ENCODE assay signal across 22 mouse cellular contexts in genomic region chr7:125601821-125602448, GRCm38 (mm10). TPM values are rescaled to one million over a fixed set of nuclear protein-coding genes. Genes with fewer than 3 reads are reported as not detected.
DNase-seq lines count a peak whose midpoint lies in the region; ATAC-seq and TF ChIP-seq lines count a peak whose summit lies in the region.
"Had no signal": no experiment of that assay in that cellular context is flagged by ENCODE, and none has a peak within 500 bp of the region (broad histone marks: within the 10 kb centered on the region; RNA-seq: fewer than 3 reads in every experiment).

No protein-coding gene starts in this region.

- H3K9ac ChIP-seq in liver, embryonic 16.5 days (ENCODE audit: low read depth, low read length), result no peak overlapping the region
- peak overlapping the region; percentile 45 for H3K9ac ChIP-seq in CH12.LX (ENCODE audit: insufficient read depth, low read depth)
- no peak overlapping the region for H3K9ac ChIP-seq in liver, postnatal 0 days (replicated peaks)
- H3K9ac ChIP-seq: embryonic facial prominence, embryonic 13.5 days; limb, embryonic 15.5 days; midbrain, embryonic 15.5 days had no signal

- peak overlapping the region; percentile 32; the same call in 1 of the 2 replicates for H3K27ac ChIP-seq in liver, embryonic 16.5 days (ENCODE audit: low read length)
- H3K27ac ChIP-seq in CH12.LX (ENCODE audit: insufficient read depth, low read depth), result peak overlapping the region; percentile 96
- peak overlapping the region; percentile 20; the same call in 1 of the 2 replicates for H3K27ac ChIP-seq in liver, postnatal 0 days (ENCODE audit: low read depth)
- H3K27ac ChIP-seq: embryonic facial prominence, embryonic 13.5 days; hindbrain, embryonic 10.5 days; layer of hippocampus, adult 2 months; limb, embryonic 15.5 days; midbrain, embryonic 15.5 days had no signal

- no peaks in the 10 kb centered on the region for H3K9me3 ChIP-seq in liver, embryonic 16.5 days (replicated peaks; ENCODE audit: control insufficient read depth, low read length)
- H3K9me3 ChIP-seq in CH12.LX (replicated peaks; ENCODE audit: low read length), result no peaks in the 10 kb centered on the region
- no peaks in the 10 kb centered on the region for H3K9me3 ChIP-seq in liver, postnatal 0 days (ENCODE audit: low read length)
- H3K9me3 ChIP-seq: embryonic facial prominence, embryonic 13.5 days; hindbrain, embryonic 10.5 days; limb, embryonic 15.5 days; midbrain, embryonic 15.5 days had no signal

- H3K79me2 ChIP-seq in CH12.LX (replicated peaks; ENCODE audit: control insufficient read depth, extremely low read depth, insufficient read depth, poor library complexity, severe bottlenecking), result peaks cover 32% of the 10 kb centered on the region

- DNase-seq in liver (no peak), CH12.LX (ENCODE audit: extremely low read depth) (peak; percentile 56)
- no peak for DNase-seq in liver, postnatal 0 days
- DNase-seq in splenic B cell, adult 2 months (ENCODE audit: low read depth, low spot score), result peak; percentile 69
- DNase-seq in lung, adult 18-20 months, result no peak
- DNase-seq: adrenal gland, adult 2 months; cerebellum, adult 11 months; cerebellum, postnatal 10 days; gastrocnemius, postnatal 25 days; kidney, adult 8-10 months; kidney, postnatal 14 days; layer of hippocampus, postnatal 36 days; retina, postnatal 1 day had no signal

- H3K36me3 ChIP-seq in liver, embryonic 16.5 days (ENCODE audit: control insufficient read depth, insufficient read depth), result no peaks in the 10 kb centered on the region
- H3K36me3 ChIP-seq in CH12.LX (replicated peaks in 1 of 2; ENCODE audit: control insufficient read depth in 1 of 2, insufficient read depth in 1 of 2, low read length in 1 of 2), result peaks cover 14 to 21% of the 10 kb centered on the region in 2 experiments
- no peaks in the 10 kb centered on the region for H3K36me3 ChIP-seq in liver, postnatal 0 days (replicated peaks; ENCODE audit: insufficient read depth, low read length)
- peaks cover 4% of the 10 kb centered on the region; the same call in 1 of the 2 replicates for H3K36me3 ChIP-seq in splenic B cell, adult 2 months (ENCODE audit: control insufficient read depth, insufficient read depth, low read length, poor library complexity, severe bottlenecking)
- H3K36me3 ChIP-seq: embryonic facial prominence, embryonic 13.5 days; hindbrain, embryonic 10.5 days; limb, embryonic 15.5 days; midbrain, embryonic 15.5 days had no signal

- TF ChIP-seq RAD21 in CH12.LX (IDR thresholded peaks at IDR 0.05; ENCODE audit: low read depth, low read length), result no peak; the same call in 1 of the 2 replicates

- WGBS in liver, embryonic 16.5 days (ENCODE audit: insufficient replicate concordance), result 42% methylated on average over 11 of the region's 11 CpGs
- WGBS in liver, postnatal 0 days (ENCODE audit: insufficient replicate concordance), result 52% methylated on average over 11 of the region's 11 CpGs

- in situ Hi-C loops in CH12.LX (cut with MboI; ENCODE audit: low pct_ligation_motif_present, low pct_unique_long_range_greater_than_20kb, low sequenced_read_pairs), result no loop called here

- no peak overlapping the region for H3K4me2 ChIP-seq in liver, embryonic 16.5 days (ENCODE audit: low read depth, low read length)
- peak overlapping the region; percentile 75 for H3K4me2 ChIP-seq in CH12.LX (ENCODE audit: insufficient read depth, low read depth, poor library complexity, severe bottlenecking)
- H3K4me2 ChIP-seq in liver, postnatal 0 days (ENCODE audit: low read depth, low read length), result no peak overlapping the region
- H3K4me2 ChIP-seq: embryonic facial prominence, embryonic 13.5 days; limb, embryonic 15.5 days; midbrain, embryonic 15.5 days had no signal

- TF ChIP-seq POLR2A in CH12.LX (IDR thresholded peaks at IDR 0.05; ENCODE audit: low read depth, low read length), result peak; percentile 16; the same call in 1 of the 2 replicates

- dilution Hi-C loops in CH12.LX (cut with MboI; ENCODE audit: extremely low pct_ligation_motif_present, extremely low pct_unique_long_range_greater_than_20kb, low sequenced_read_pairs), result no loop called here

- no peak for ATAC-seq in liver, embryonic 16.5 days (ENCODE audit: low read depth)
- no peak for ATAC-seq in liver, postnatal 0 days
- ATAC-seq in cerebellum, adult (ENCODE audit: insufficient number of reproducible peaks, low FRiP score, low TSS enrichment), result no peak
- ATAC-seq: forebrain, embryonic 14.5 days; lung, postnatal 0 days; midbrain, embryonic 15.5 days had no signal

- peak; percentile 38; the same call in 1 of the 2 replicates for TF ChIP-seq EP300 in CH12.LX (IDR thresholded peaks at IDR 0.05; ENCODE audit: low read length)
- TF ChIP-seq EP300 in liver, postnatal 0 days (IDR thresholded peaks at IDR 0.05; ENCODE audit: low read depth), result no peak

- TF ChIP-seq CTCF in CH12.LX (conservative IDR thresholded peaks at IDR 0.05 in 1 of 2, IDR thresholded peaks at IDR 0.05 in 1 of 2; ENCODE audit: low read depth in 2 of 2, low read length in 2 of 2), result no peak
- no peak for TF ChIP-seq CTCF in liver, postnatal 0 days (IDR thresholded peaks at IDR 0.05; ENCODE audit: low read depth)

- no peaks in the 10 kb centered on the region for H3K27me3 ChIP-seq in liver, embryonic 16.5 days (ENCODE audit: control insufficient read depth, insufficient read depth, low read depth, low read length)
- no peaks in the 10 kb centered on the region for H3K27me3 ChIP-seq in CH12.LX (replicated peaks)
- peaks cover 4% of the 10 kb centered on the region; the same call in 1 of the 2 replicates for H3K27me3 ChIP-seq in liver, postnatal 0 days (ENCODE audit: insufficient read depth, low read length)
- H3K27me3 ChIP-seq in splenic B cell, adult 2 months (ENCODE audit: control insufficient read depth, insufficient read depth, low read length, poor library complexity, severe bottlenecking), result no peaks in the 10 kb centered on the region
- H3K27me3 ChIP-seq: embryonic facial prominence, embryonic 13.5 days; limb, embryonic 15.5 days; midbrain, embryonic 15.5 days had no signal

- no peak overlapping the region for H3K4me3 ChIP-seq in liver, embryonic 16.5 days (ENCODE audit: low read depth, low read length)
- peak overlapping the region; percentile 24 to 49 (median 42) for H3K4me3 ChIP-seq in CH12.LX (replicated peaks in 1 of 3; ENCODE audit: low read depth in 2 of 3, low read length in 2 of 3, poor library complexity in 1 of 3)
- H3K4me3 ChIP-seq in liver, postnatal 0 days (ENCODE audit: low read depth, low read length), result no peak overlapping the region
- H3K4me3 ChIP-seq: embryonic facial prominence, embryonic 13.5 days; hindbrain, embryonic 10.5 days; layer of hippocampus, adult 2 months; limb, embryonic 15.5 days; midbrain, embryonic 15.5 days had no signal

- peaks cover 3% of the 10 kb centered on the region; the same call in 1 of the 2 replicates for H3K4me1 ChIP-seq in liver, embryonic 16.5 days (ENCODE audit: control insufficient read depth, low read depth, low read length)
- peaks cover 28 to 56% of the 10 kb centered on the region in 2 experiments for H3K4me1 ChIP-seq in CH12.LX (ENCODE audit: control insufficient read depth in 1 of 2, insufficient read depth in 2 of 2)
- peaks cover 25% of the 10 kb centered on the region for H3K4me1 ChIP-seq in liver, postnatal 0 days (ENCODE audit: insufficient read depth)
- H3K4me1 ChIP-seq: embryonic facial prominence, embryonic 13.5 days; limb, embryonic 15.5 days; midbrain, embryonic 15.5 days had no signal

TF ChIP-seq in CH12.LX, 34 proteins besides CTCF, POLR2A, EP300 and RAD21 (continues in another document):
- TF ChIP-seq IRF4 (IDR thresholded peaks at IDR 0.05; ENCODE audit: low read depth, low read length), result peak; percentile 63
- TF ChIP-seq SIN3A (IDR thresholded peaks at IDR 0.05; ENCODE audit: low read length), result peak; percentile 68
- TF ChIP-seq ETS1 (conservative IDR thresholded peaks at IDR 0.05; ENCODE audit: low read depth, low read length), result peak; percentile 62
- peak; percentile 56; the same call in 1 of the 2 replicates for TF ChIP-seq ZMIZ1 (IDR thresholded peaks at IDR 0.05; ENCODE audit: low read depth, low read length)
- no peak for TF ChIP-seq PAX5 (IDR thresholded peaks at IDR 0.05; ENCODE audit: low read length)
- no peak for TF ChIP-seq POLR2AphosphoS2 (IDR thresholded peaks at IDR 0.05; ENCODE audit: low read depth, low read length)
- peak; percentile 74 for TF ChIP-seq MAX (IDR thresholded peaks at IDR 0.05; ENCODE audit: low read length)
- peak; percentile 33; the same call in 1 of the 2 replicates for TF ChIP-seq MEF2A (IDR thresholded peaks at IDR 0.05; ENCODE audit: borderline replicate concordance, low read depth, low read length)
- TF ChIP-seq MAFK (IDR thresholded peaks at IDR 0.05; ENCODE audit: insufficient replicate concordance, low read length), result peak; percentile 33; the same call in 1 of the 2 replicates
- 0 out of 2 replicates have a peak, but pooled peaks have one; percentile 16 for TF ChIP-seq KAT2A (IDR thresholded peaks at IDR 0.05; ENCODE audit: insufficient replicate concordance, low read length)
- no peak for TF ChIP-seq MYC (IDR thresholded peaks at IDR 0.05; ENCODE audit: low read depth, low read length)
- TF ChIP-seq E2F4 (IDR thresholded peaks at IDR 0.05; ENCODE audit: insufficient replicate concordance, low read depth, low read length), result no peak
- peak; percentile 68 for TF ChIP-seq MXI1 (IDR thresholded peaks at IDR 0.05; ENCODE audit: low read depth, low read length)
- 0 out of 2 replicates have a peak, but pooled peaks have one; percentile 22 for TF ChIP-seq RCOR1 (conservative IDR thresholded peaks at IDR 0.05; ENCODE audit: low read depth, low read length)
- TF ChIP-seq MAZ (IDR thresholded peaks at IDR 0.05; ENCODE audit: low read depth, low read length), result no peak
- TF ChIP-seq GABPA (IDR thresholded peaks at IDR 0.05; ENCODE audit: insufficient replicate concordance, low read depth, low read length), result no peak
- no peak; the same call in none of the 2 replicates for TF ChIP-seq CHD1 (IDR thresholded peaks at IDR 0.05; ENCODE audit: low read depth, low read length)
- peak; percentile 62 for TF ChIP-seq BHLHE40 (IDR thresholded peaks at IDR 0.05; ENCODE audit: low read depth, low read length)

RNA-seq across cellular contexts. Expression of gene Il21r, which starts 1.3 kb away (rescaled TPM):
- 0.68 and 1.0 TPM in 2 replicates for polyA plus RNA-seq in liver, embryonic 16.5 days (2015; fragmentation: Nextera tagmentation; extraction: Ambion mirVana)
- total RNA-seq in CH12.LX (2012; rRNA removed) (129 and 142 TPM in 2 replicates), CH12.LX (2014; rRNA removed) (95.5 and 103 TPM in 2 replicates)
- polyA plus RNA-seq in CH12.LX (2012; ENCODE audit: insufficient read length, low read depth), result 191 and 252 TPM in 2 replicates
- polyA plus RNA-seq in liver, postnatal 0 days (2015; fragmentation: Nextera tagmentation; extraction: Ambion mirVana), result 0.70 TPM in 2 replicates

RNA-seq across cellular contexts. Expression of gene Il4ra, which starts 50.0 kb away (rescaled TPM):
- 6.2 and 6.9 TPM in 2 replicates for polyA plus RNA-seq in liver, embryonic 16.5 days (2015; fragmentation: Nextera tagmentation; extraction: Ambion mirVana)
- total RNA-seq in CH12.LX (2012; rRNA removed), result 15.8 and 18.2 TPM in 2 replicates
- total RNA-seq in CH12.LX (2014; rRNA removed), result 20.7 and 26.4 TPM in 2 replicates
- polyA plus RNA-seq in CH12.LX (2012; ENCODE audit: insufficient read length, low read depth), result 25.4 and 27.4 TPM in 2 replicates
- polyA plus RNA-seq in liver, postnatal 0 days (2015; fragmentation: Nextera tagmentation; extraction: Ambion mirVana), result 8.7 and 9.5 TPM in 2 replicates

Comparison
In these comparisons a context has a peak if more than half of its experiments do, and no peak if none do; other contexts are left out.
1. H3K27ac ChIP-seq: peak in every context shown above with its lines; median percentile 96 in CH12.LX; 32 in liver, embryonic 16.5 days; 20 in liver, postnatal 0 days.
2. H3K4me3 ChIP-seq: peak in CH12.LX (3 of 3); none in liver, embryonic 16.5 days (single experiment) and liver, postnatal 0 days (single experiment).
3. DNase-seq: peak in CH12.LX (single experiment) and splenic B cell, adult 2 months (single experiment); none in liver (single experiment), liver, postnatal 0 days (single experiment) and lung, adult 18-20 months (0 of 2).
4. RNA of gene Il21r, which starts 1.3 kb away (polyA plus RNA-seq): 191 to 252 TPM in CH12.LX; 0.68 to 1.0 TPM in liver, embryonic 16.5 days and 0.70 TPM in liver, postnatal 0 days; every median in the first group is over 10 times any median in the second.